In genomic region chr13:23747892-23748288, GRCm38 (mm10) we compare ENCODE assay signal across 10 mouse cellular contexts. TPM values are rescaled to one million over a fixed set of nuclear protein-coding genes. Genes with fewer than 3 reads are reported as not detected.
DNase-seq lines count a peak whose midpoint lies in the region; ATAC-seq lines count a peak whose summit lies in the region.
"Had no signal": no experiment of that assay in that cellular context is flagged by ENCODE, and none has a peak within 500 bp of the region (broad histone marks: within the 10 kb centered on the region; RNA-seq: fewer than 3 reads in every experiment).

No protein-coding gene starts in this region.

- no peak for DNase-seq in lung, postnatal 10 days
- peak; percentile 68 for DNase-seq in embryo, embryonic 9.5 days (ENCODE audit: extremely low spot score)
- DNase-seq in layer of hippocampus, postnatal 10 days (ENCODE audit: low spot score in 2 of 2) = no peak
- DNase-seq in cerebellum, adult 11-12 months = no peak
- no peak for DNase-seq in left cerebral cortex, adult 9 months (ENCODE audit: low spot score in 2 of 2)
- DNase-seq: kidney, adult 2 months; retina, postnatal 1 day had no signal

- WGBS in lung, embryonic 16.5 days = 3% methylated on average over 4 of the region's 4 CpGs
- 6% methylated on average over 4 of the region's 4 CpGs for WGBS in intestine, embryonic 15.5 days
- 11% methylated on average over 4 of the region's 4 CpGs for WGBS in neural tube, embryonic 13.5 days

- no peaks in the 10 kb centered on the region for H3K9me3 ChIP-seq in lung, embryonic 16.5 days (ENCODE audit: control insufficient read depth, low read length)
- H3K9me3 ChIP-seq in intestine, embryonic 15.5 days = no peaks in the 10 kb centered on the region
- H3K9me3 ChIP-seq in neural tube, embryonic 13.5 days = no peaks in the 10 kb centered on the region

- no peaks in the 10 kb centered on the region for H3K36me3 ChIP-seq in lung, embryonic 16.5 days (ENCODE audit: control insufficient read depth, insufficient read depth, low read length)
- no peaks in the 10 kb centered on the region for H3K36me3 ChIP-seq in intestine, embryonic 15.5 days
- no peaks in the 10 kb centered on the region for H3K36me3 ChIP-seq in neural tube, embryonic 13.5 days

- no peak for ATAC-seq in lung, embryonic 16.5 days (ENCODE audit: low read depth)
- ATAC-seq in intestine, embryonic 15.5 days = no peak
- ATAC-seq in neural tube, embryonic 13.5 days (ENCODE audit: low read depth) = no peak

- H3K4me1 ChIP-seq in lung, embryonic 16.5 days (replicated peaks; ENCODE audit: control insufficient read depth, insufficient read depth, low read length) = peaks cover 14% of the 10 kb centered on the region
- 0 out of 2 replicates have a peak, but pooled peaks cover 4% of the 10 kb centered on the region for H3K4me1 ChIP-seq in intestine, embryonic 15.5 days (replicated peaks)
- peaks cover 31% of the 10 kb centered on the region for H3K4me1 ChIP-seq in neural tube, embryonic 13.5 days (replicated peaks)

- peak overlapping the region; percentile 55 for H3K9ac ChIP-seq in lung, embryonic 16.5 days (ENCODE audit: low read length)
- 0 out of 2 replicates have a peak overlapping the region, but pooled peaks have one; percentile 30 for H3K9ac ChIP-seq in intestine, embryonic 15.5 days
- peak overlapping the region; percentile 36; the same call in 1 of the 2 replicates for H3K9ac ChIP-seq in neural tube, embryonic 13.5 days

- peak overlapping the region; percentile 99 for H3K27ac ChIP-seq in lung, embryonic 16.5 days (ENCODE audit: low read length)
- peak overlapping the region; percentile 95 for H3K27ac ChIP-seq in intestine, embryonic 15.5 days
- H3K27ac ChIP-seq in neural tube, embryonic 13.5 days (replicated peaks) = peak overlapping the region; percentile 95

- H3K4me2 ChIP-seq in lung, embryonic 16.5 days (ENCODE audit: low read depth, low read length) = peak overlapping the region; percentile 52
- peak overlapping the region; percentile 52 for H3K4me2 ChIP-seq in intestine, embryonic 15.5 days (replicated peaks)
- peak overlapping the region; percentile 71; the same call in 1 of the 2 replicates for H3K4me2 ChIP-seq in neural tube, embryonic 13.5 days

- H3K27me3 ChIP-seq in lung, embryonic 16.5 days (ENCODE audit: control insufficient read depth, insufficient read depth, low read depth, low read length) = no peaks in the 10 kb centered on the region
- H3K27me3 ChIP-seq in intestine, embryonic 15.5 days (replicated peaks) = no peaks in the 10 kb centered on the region
- no peaks in the 10 kb centered on the region for H3K27me3 ChIP-seq in neural tube, embryonic 13.5 days

- H3K4me3 ChIP-seq in lung, embryonic 16.5 days (ENCODE audit: low read length) = no peak overlapping the region; the same call in 1 of the 2 replicates
- H3K4me3 ChIP-seq in intestine, embryonic 15.5 days (replicated peaks) = no peak overlapping the region
- H3K4me3 ChIP-seq in neural tube, embryonic 13.5 days = no peak overlapping the region

RNA-seq across cellular contexts. Expression of gene Hist1h2bb, which starts 1.4 kb away (rescaled TPM):
- 4.0 and 4.9 TPM in 2 replicates for polyA plus RNA-seq in lung, embryonic 16.5 days (2015; fragmentation: Nextera tagmentation; extraction: Ambion mirVana)
- 2.4 and 3.8 TPM in 2 replicates for polyA plus RNA-seq in intestine, embryonic 15.5 days (2015; fragmentation: Nextera tagmentation; extraction: Ambion mirVana)
- not detected in 2 replicates for polyA plus RNA-seq in neural tube, embryonic 13.5 days (2015; fragmentation: Nextera tagmentation; extraction: Ambion mirVana)
- total RNA-seq in layer of hippocampus, postnatal 10 days (2021) = 10 to 100 TPM; 38.1 to 45.9 TPM

RNA-seq across cellular contexts. Expression of gene Hist1h3c, which starts 2.5 kb away (rescaled TPM):
- polyA plus RNA-seq in lung, embryonic 16.5 days (2015; fragmentation: Nextera tagmentation; extraction: Ambion mirVana) = 5.9 and 9.7 TPM in 2 replicates
- polyA plus RNA-seq in intestine, embryonic 15.5 days (2015; fragmentation: Nextera tagmentation; extraction: Ambion mirVana) = 4.4 and 7.7 TPM in 2 replicates
- 1.5 and 2.7 TPM in 2 replicates for polyA plus RNA-seq in neural tube, embryonic 13.5 days (2015; fragmentation: Nextera tagmentation; extraction: Ambion mirVana)
- 10 to 100 TPM; 23.5 to 26.8 TPM for total RNA-seq in layer of hippocampus, postnatal 10 days (2021)

RNA-seq across cellular contexts. Expression of gene Hist1h2ab, which starts 3.0 kb away (rescaled TPM):
- 33.4 and 44.6 TPM in 2 replicates for polyA plus RNA-seq in lung, embryonic 16.5 days (2015; fragmentation: Nextera tagmentation; extraction: Ambion mirVana)
- polyA plus RNA-seq in intestine, embryonic 15.5 days (2015; fragmentation: Nextera tagmentation; extraction: Ambion mirVana) = 39.8 and 44.9 TPM in 2 replicates
- polyA plus RNA-seq in neural tube, embryonic 13.5 days (2015; fragmentation: Nextera tagmentation; extraction: Ambion mirVana) = 5.1 and 9.7 TPM in 2 replicates
- 10 to 100 TPM; 65.7 to 68.4 TPM for total RNA-seq in layer of hippocampus, postnatal 10 days (2021)

RNA-seq across cellular contexts. Expression of gene Hist1h3b, which starts 4.2 kb away (rescaled TPM):
- 13.3 and 14.0 TPM in 2 replicates for polyA plus RNA-seq in lung, embryonic 16.5 days (2015; fragmentation: Nextera tagmentation; extraction: Ambion mirVana)
- 6.4 and 9.2 TPM in 2 replicates for polyA plus RNA-seq in intestine, embryonic 15.5 days (2015; fragmentation: Nextera tagmentation; extraction: Ambion mirVana)
- polyA plus RNA-seq in neural tube, embryonic 13.5 days (2015; fragmentation: Nextera tagmentation; extraction: Ambion mirVana) = 0.96 and 2.3 TPM in 2 replicates
- 10 to 100 TPM; 67.7 to 73.1 TPM for total RNA-seq in layer of hippocampus, postnatal 10 days (2021)

RNA-seq across cellular contexts. Expression of gene Hist1h4b, which starts 8.9 kb away (rescaled TPM):
- polyA plus RNA-seq in lung, embryonic 16.5 days (2015; fragmentation: Nextera tagmentation; extraction: Ambion mirVana) = 5.1 and 6.6 TPM in 2 replicates
- polyA plus RNA-seq in intestine, embryonic 15.5 days (2015; fragmentation: Nextera tagmentation; extraction: Ambion mirVana) = 3.8 and 5.5 TPM in 2 replicates
- polyA plus RNA-seq in neural tube, embryonic 13.5 days (2015; fragmentation: Nextera tagmentation; extraction: Ambion mirVana) = 2.3 TPM in 1 of 2 replicates, not detected in the other
- total RNA-seq in layer of hippocampus, postnatal 10 days (2021) = 10 to 100 TPM; 80.9 to 84.6 TPM
